Mouse (Mus musculus): ENCODE results near the gene Wapl. TPM values are rescaled to one million over a fixed set of nuclear protein-coding genes. Genes with fewer than 3 reads are reported as not detected.

Gene Wapl
- polyA plus RNA-seq (2017; shearing (Covaris generic)): 10 to 100 TPM; 80.5 to 82.8 TPM

GRCm38 (mm10) chr14:34673395-34674228 is at the start of gene Wapl:
Gene Wapl (plus strand): TSS chr14:34673928.

Other genes starting within 250 kb of the Wapl start
- gene Bmpr1a, start 170.6 kb upstream of the Wapl start, polyA plus RNA-seq (2017; shearing (Covaris generic)): 1 to 10 TPM; 1.8 to 2.2 TPM
- gene 9230112D13Rik, start 151.1 kb upstream of the Wapl start, polyA plus RNA-seq (2017; shearing (Covaris generic)): not detected
- under 1 TPM in 1 of 2 experiments, not detected in 1; 0.30 TPM for gene Ldb3, start 85.2 kb upstream of the Wapl start, polyA plus RNA-seq (2017; shearing (Covaris generic))
- not detected for gene Opn4, start 73.8 kb upstream of the Wapl start, polyA plus RNA-seq (2017; shearing (Covaris generic))
- under 1 TPM in 1 of 2 experiments, not detected in 1; 0.12 TPM for gene Grid1, start 146.2 kb downstream of the Wapl start, polyA plus RNA-seq (2017; shearing (Covaris generic))